Mouse (Mus musculus): ENCODE measurements around the gene Dok7.

Dok7 gene

GRCm38 (mm10) chr5:35118418-35118817 lies 61.9 kb downstream of the Dok7 start:
- no peak for DNase-seq (ENCODE audit: low spot score)

GRCm38 (mm10) chr5:35120024-35120423 lies 63.5 kb downstream of the Dok7 start:
- no peak for DNase-seq (ENCODE audit: low spot score)

- DNase-seq (ENCODE audit: low spot score): peak; percentile 47
Observed at GRCm38 (mm10) chr5:35129208-35129607, 72.6 kb downstream of the Dok7 start.

- no peak for DNase-seq (ENCODE audit: low spot score)
Observed at GRCm38 (mm10) chr5:35129767-35130191, 73.2 kb downstream of the Dok7 start.

- no peak for DNase-seq (ENCODE audit: low spot score)
Observed at GRCm38 (mm10) chr5:35131237-35131636, 74.7 kb downstream of the Dok7 start.

GRCm38 (mm10) chr5:35131773-35132172 lies 75.2 kb downstream of the Dok7 start:
- DNase-seq (ENCODE audit: low spot score): peak; percentile 76

GRCm38 (mm10) chr5:35132278-35132980 lies 75.9 kb downstream of the Dok7 start:
- no peak for DNase-seq (ENCODE audit: low spot score)

- no peak for DNase-seq (ENCODE audit: low spot score)
Observed at GRCm38 (mm10) chr5:35133468-35133867, 76.9 kb downstream of the Dok7 start.

- DNase-seq (ENCODE audit: low spot score): no peak
Observed at GRCm38 (mm10) chr5:35134286-35134685, 77.7 kb downstream of the Dok7 start.

- no peak for DNase-seq (ENCODE audit: low spot score)
Observed at GRCm38 (mm10) chr5:35135903-35136302, 79.3 kb downstream of the Dok7 start.
